Mouse (Mus musculus) sigmoid colon, adult 10 weeks (tissue): Measurements from ENCODE around the gene Pou4f1. TPM values are rescaled to one million over a fixed set of nuclear protein-coding genes. Genes with fewer than 3 reads are reported as not detected.

Experiments used
- polyA plus RNA-seq: library from polyadenylated mRNA; stranded (reverse); fragments of 350-450 nt; fragmentation: Illumina TruSeq; extraction: RNeasy Lipid Tissue Mini Kit (QIAGEN cat#74804); gene quantifications from one replicate; pipeline ENCODE4 v1.2.3, GENCODE M21; 2014; ENCODE audit warnings: low read depth, low replicate concordance

Pou4f1 gene
- 1.5 TPM for polyA plus RNA-seq

GRCm38 (mm10) chr14:104467966-104468622 is at the start of gene Pou4f1:
Pou4f1 (minus strand) TSS chr14:104467999.

Other genes starting within 250 kb of the Pou4f1 start
- 12.5 TPM for gene Rnf219, start 54.6 kb upstream of the Pou4f1 start, polyA plus RNA-seq